Mouse (Mus musculus) CH12.LX (cell line): ENCODE data around the gene Lta.

ENCODE experiments used
- EP300 ChIP-seq: IDR thresholded peaks from 2 replicates; pipeline ENCODE4 v1.6.1; 2011; ENCODE audit warnings: low read length, improper control_type of control experiment
- HCFC1 ChIP-seq: IDR thresholded peaks from 2 replicates; pipeline ENCODE4 v1.6.1; 2012; ENCODE audit warnings: low read depth, mild to moderate bottlenecking, inconsistent platforms, low read length, improper control_type of control experiment
- IRF4 ChIP-seq: IDR thresholded peaks from 2 replicates; pipeline ENCODE4 v1.6.1; 2014; ENCODE audit warnings: low read depth, mild to moderate bottlenecking, inconsistent platforms, low read length, improper control_type of control experiment
- MAZ ChIP-seq: IDR thresholded peaks from 2 replicates; pipeline ENCODE4 v1.6.1; 2012; ENCODE audit warnings: low read depth, mild to moderate bottlenecking, inconsistent platforms, low read length, improper control_type of control experiment, moderate library complexity
- TBP ChIP-seq: conservative IDR thresholded peaks from 2 replicates; pipeline ENCODE4 v1.6.1; 2011; ENCODE audit warnings: low read depth, low read length, improper control_type of control experiment

DNA sequence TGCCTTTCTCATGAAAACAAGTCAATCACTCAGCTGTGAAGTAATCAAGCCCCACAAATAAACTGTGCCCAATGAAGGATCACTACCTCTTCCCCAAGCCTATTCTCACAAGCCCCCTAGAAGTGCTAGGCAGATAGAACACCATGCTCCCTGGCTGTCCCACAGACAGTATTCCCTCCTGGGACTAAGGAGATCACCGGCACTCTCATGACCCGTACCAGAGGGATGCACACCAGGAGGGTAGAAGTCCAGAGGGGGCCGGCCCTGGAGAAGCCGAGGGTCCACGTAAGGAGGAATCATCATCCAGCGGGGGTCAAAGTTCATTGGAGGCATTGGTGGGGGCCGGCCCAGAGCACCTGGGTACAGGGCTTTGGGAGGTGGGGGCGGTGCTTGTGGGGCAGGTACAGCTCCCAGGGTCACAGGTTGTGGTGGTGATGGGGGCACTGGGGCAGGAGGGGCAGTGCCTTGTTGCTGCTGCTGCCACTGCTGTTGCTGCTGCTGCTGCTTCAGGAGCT, 47.4 kb downstream of the Lta start:
- TF ChIP-seq MAZ (no peak), TBP (no peak), HCFC1 (no peak), EP300 (no peak), IRF4 (no peak)
